In the genomic region with DNA sequence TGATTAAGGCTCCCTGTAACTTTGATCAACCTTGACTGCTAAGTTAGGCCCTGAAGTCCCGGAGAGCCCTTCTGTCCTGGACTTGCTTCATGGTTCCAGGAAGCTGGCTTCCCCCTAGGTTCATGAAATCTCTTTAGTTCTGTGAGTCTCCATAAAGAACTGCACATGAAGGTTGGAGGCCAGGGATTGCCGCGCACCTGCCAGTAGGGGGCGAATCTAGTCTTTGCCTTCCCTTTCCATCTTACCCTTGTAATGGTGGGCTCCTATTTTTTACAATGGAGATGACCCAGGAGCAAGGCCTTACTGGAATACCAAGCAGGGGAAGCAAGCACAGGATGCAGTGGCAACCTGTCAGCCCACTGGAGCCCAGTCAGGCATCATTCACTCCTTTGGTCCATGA, we compare ENCODE assay signal across 8 mouse cellular contexts. TPM values are rescaled to one million over a fixed set of nuclear protein-coding genes. Genes with fewer than 3 reads are reported as not detected.
DNase-seq lines count a peak whose midpoint lies in the region; ATAC-seq and TF ChIP-seq lines count a peak whose summit lies in the region.

No protein-coding gene starts in this region.

- TF ChIP-seq CTCF in liver, adult 2 months (IDR thresholded peaks at IDR 0.05; ENCODE audit: low read depth, low read length), result peak; percentile 79
- TF ChIP-seq CTCF in liver, embryonic 14.5 days (IDR thresholded peaks at IDR 0.05; ENCODE audit: low read depth), result peak; percentile 83
- peak; percentile 29; the same call in 1 of the 2 replicates for TF ChIP-seq CTCF in thymus, adult 2 months (IDR thresholded peaks at IDR 0.05; ENCODE audit: borderline replicate concordance, control insufficient read depth, extremely low read depth, insufficient read depth, low read length, poor library complexity)

- no peak overlapping the region for H3K4me2 ChIP-seq in liver, embryonic 11.5 days
- H3K4me2 ChIP-seq in liver, embryonic 14.5 days (ENCODE audit: low read depth), result no peak overlapping the region

- H3K9me3 ChIP-seq in liver, embryonic 11.5 days (ENCODE audit: control insufficient read depth, low read length), result no peaks in the 10 kb centered on the region
- no peaks in the 10 kb centered on the region for H3K9me3 ChIP-seq in liver, embryonic 14.5 days (ENCODE audit: control insufficient read depth, low read length)

- no peak overlapping the region for H3K4me3 ChIP-seq in liver, adult 2 months (ENCODE audit: insufficient read depth, low read depth, low read length)
- no peak overlapping the region for H3K4me3 ChIP-seq in liver, embryonic 11.5 days (ENCODE audit: low read depth, low read length)
- H3K4me3 ChIP-seq in liver, embryonic 14.5 days (ENCODE audit: insufficient read depth in 1 of 2, low read depth in 2 of 2, low read length in 2 of 2), result no peak overlapping the region
- no peak overlapping the region for H3K4me3 ChIP-seq in thymus, adult 2 months (ENCODE audit: control insufficient read depth, insufficient read depth, low read length)

- H3K4me1 ChIP-seq in liver, adult 2 months (ENCODE audit: control insufficient read depth, insufficient read depth, low read length), result no peaks in the 10 kb centered on the region
- H3K4me1 ChIP-seq in liver, embryonic 11.5 days (replicated peaks; ENCODE audit: control insufficient read depth, insufficient read depth, low read length), result no peaks in the 10 kb centered on the region
- H3K4me1 ChIP-seq in liver, embryonic 14.5 days (replicated peaks; ENCODE audit: control insufficient read depth in 2 of 2, insufficient read depth in 2 of 2, low read length in 1 of 2), result no peaks in the 10 kb centered on the region
- H3K4me1 ChIP-seq in thymus, adult 2 months (replicated peaks; ENCODE audit: control insufficient read depth, insufficient read depth, low read length), result no peaks in the 10 kb centered on the region

- TF ChIP-seq POLR2A in liver, adult 2 months (IDR thresholded peaks at IDR 0.05; ENCODE audit: extremely low read depth, insufficient read depth, low read length), result no peak
- no peak for TF ChIP-seq POLR2A in thymus, adult 2 months (IDR thresholded peaks at IDR 0.05; ENCODE audit: control insufficient read depth, extremely low read depth, insufficient read depth, low read length, poor library complexity)

- no peak overlapping the region for H3K27ac ChIP-seq in liver, adult 2 months (replicated peaks; ENCODE audit: insufficient read depth, low read depth, low read length)
- no peak overlapping the region for H3K27ac ChIP-seq in liver, embryonic 11.5 days (ENCODE audit: low read depth, low read length)
- no peak overlapping the region for H3K27ac ChIP-seq in liver, embryonic 14.5 days
- H3K27ac ChIP-seq in thymus, adult 2 months (ENCODE audit: control insufficient read depth, insufficient read depth, low read length), result no peak overlapping the region

- no peak for TF ChIP-seq EP300 in liver, embryonic 14.5 days (IDR thresholded peaks at IDR 0.05; ENCODE audit: low read depth)

- H3K36me3 ChIP-seq in liver, adult 2 months (ENCODE audit: control insufficient read depth, insufficient read depth, low read length), result no peaks in the 10 kb centered on the region
- no peaks in the 10 kb centered on the region for H3K36me3 ChIP-seq in liver, embryonic 11.5 days (ENCODE audit: control insufficient read depth, insufficient read depth, low read length)
- H3K36me3 ChIP-seq in liver, embryonic 14.5 days (replicated peaks; ENCODE audit: control insufficient read depth, insufficient read depth, low read depth), result no peaks in the 10 kb centered on the region
- H3K36me3 ChIP-seq in thymus, adult 2 months (ENCODE audit: control insufficient read depth, insufficient read depth, low read length), result no peaks in the 10 kb centered on the region

- H3K79me2 ChIP-seq in liver, adult 2 months (ENCODE audit: control insufficient read depth, insufficient read depth, low read length), result no peaks in the 10 kb centered on the region

- ATAC-seq in liver, embryonic 11.5 days (replicated peaks; ENCODE audit: low FRiP score), result no peak
- no peak for ATAC-seq in liver, embryonic 14.5 days (ENCODE audit: insufficient read depth)

- WGBS in liver, adult 2 months, result 51% methylated on average over 4 of the region's 4 CpGs
- 40% methylated on average over 4 of the region's 4 CpGs for WGBS in liver, embryonic 11.5 days
- 24% methylated on average over 4 of the region's 4 CpGs for WGBS in liver, embryonic 14.5 days (ENCODE audit: insufficient replicate concordance)
- WGBS in thymus, adult 2 months, result 49% methylated on average over 4 of the region's 4 CpGs

- H3K9ac ChIP-seq in liver, adult 2 months (ENCODE audit: low read depth, low read length), result no peak overlapping the region
- H3K9ac ChIP-seq in liver, embryonic 11.5 days (ENCODE audit: low read depth, low read length), result no peak overlapping the region
- H3K9ac ChIP-seq in liver, embryonic 14.5 days (replicated peaks), result no peak overlapping the region

- no peaks in the 10 kb centered on the region for H3K27me3 ChIP-seq in liver, adult 2 months (ENCODE audit: control insufficient read depth, insufficient read depth, low read length)
- H3K27me3 ChIP-seq in liver, embryonic 11.5 days (replicated peaks; ENCODE audit: control insufficient read depth, insufficient read depth, low read length), result no peaks in the 10 kb centered on the region
- no peaks in the 10 kb centered on the region for H3K27me3 ChIP-seq in liver, embryonic 14.5 days (ENCODE audit: control insufficient read depth, insufficient read depth, low read length)
- no peaks in the 10 kb centered on the region for H3K27me3 ChIP-seq in thymus, adult 2 months (ENCODE audit: control insufficient read depth, insufficient read depth, low read length)

- peak; percentile 44 for DNase-seq in adrenal gland, postnatal 14 days
- DNase-seq in adrenal gland, adult 8-10 months, result no peak
- DNase-seq in liver, adult 2 months (ENCODE audit: extremely low read depth, low read depth, low spot score), result no peak
- DNase-seq in liver, embryonic 11.5 days (ENCODE audit: low spot score), result no peak
- DNase-seq in liver, embryonic 14.5 days (ENCODE audit: low read depth in 3 of 3, low spot score in 3 of 3), result no peak
- peak; percentile 40 for DNase-seq in thymus, adult 2 months
- no peak for DNase-seq in urinary bladder, postnatal 4 days (ENCODE audit: low spot score in 2 of 2)
- DNase-seq in adipocyte (ENCODE audit: low spot score), result no peak

RNA-seq across cellular contexts. Expression of gene Bag3, which starts 40.0 kb away (rescaled TPM):
- total RNA-seq in adrenal gland, postnatal 14 days (2021), result 129 and 192 TPM in 2 replicates
- total RNA-seq in adrenal gland, adult 8-10 months (2022), result 100 to 1,000 TPM; 146 to 189 (median 168) TPM
- 3.4 and 4.7 TPM in 2 replicates for total RNA-seq in liver, adult 2 months (2014; rRNA removed)
- polyA plus RNA-seq in liver, adult 2 months (2012; rRNA removed), result 25.8 and 30.3 TPM in 2 replicates
- polyA plus RNA-seq in liver, embryonic 11.5 days (2014; fragmentation: Nextera tagmentation; extraction: Ambion mirVana), result 10.3 and 12.5 TPM in 2 replicates
- 2.7 and 2.9 TPM in 2 replicates for polyA plus RNA-seq in liver, embryonic 14.5 days (2012; rRNA removed)
- 2.6 and 3.0 TPM in 2 replicates for polyA plus RNA-seq in liver, embryonic 14.5 days (2014; fragmentation: Nextera tagmentation; extraction: Ambion mirVana)
- polyA plus RNA-seq in thymus, adult 2 months (2012; rRNA removed), result 14.5 and 19.1 TPM in 2 replicates

RNA-seq across cellular contexts. Expression of gene Inpp5f, which starts 47.8 kb away (rescaled TPM):
- total RNA-seq in adrenal gland, postnatal 14 days (2021), result 18.7 and 24.1 TPM in 2 replicates
- total RNA-seq in adrenal gland, adult 8-10 months (2022), result 10 to 100 TPM; 21.7 to 32.3 (median 27.2) TPM
- 13.1 and 16.0 TPM in 2 replicates for total RNA-seq in liver, adult 2 months (2014; rRNA removed)
- 5.2 and 5.5 TPM in 2 replicates for polyA plus RNA-seq in liver, adult 2 months (2012; rRNA removed)
- polyA plus RNA-seq in liver, embryonic 11.5 days (2014; fragmentation: Nextera tagmentation; extraction: Ambion mirVana), result 20.0 and 22.7 TPM in 2 replicates
- 2.8 and 3.7 TPM in 2 replicates for polyA plus RNA-seq in liver, embryonic 14.5 days (2012; rRNA removed)
- 7.2 and 7.3 TPM in 2 replicates for polyA plus RNA-seq in liver, embryonic 14.5 days (2014; fragmentation: Nextera tagmentation; extraction: Ambion mirVana)
- 3.8 and 4.1 TPM in 2 replicates for polyA plus RNA-seq in thymus, adult 2 months (2012; rRNA removed)

Comparison
In these comparisons a context has a peak if more than half of its experiments do, and no peak if none do; other contexts are left out.
1. DNase-seq: peak in adrenal gland, postnatal 14 days (single experiment) and thymus, adult 2 months (single experiment); none in adrenal gland, adult 8-10 months (single experiment), liver, adult 2 months (single experiment), liver, embryonic 11.5 days (single experiment), liver, embryonic 14.5 days (0 of 3), urinary bladder, postnatal 4 days (0 of 2) and adipocyte (single experiment).
2. CTCF ChIP-seq: peak in every context shown above with its lines; median percentile 83 in liver, embryonic 14.5 days; 79 in liver, adult 2 months; 29 in thymus, adult 2 months.